Mouse (Mus musculus) left cerebral cortex, postnatal 25 days (tissue): Measurements from ENCODE around the gene 1700003F12Rik. TPM values are rescaled to one million over a fixed set of nuclear protein-coding genes. Genes with fewer than 3 reads are reported as not detected.

Experiments
- DNase-seq, 2 experiments: peaks; one replicate each; pipeline ENCODE4 v3.0.0; 2022; ENCODE audit warnings: low spot score in 2 of 2, mixed read lengths in 1 of 2
- intact Hi-C: fragments of 180-260 bp; cut with DNase I; formaldehyde crosslinking; loops from one replicate; pipeline ENCODE4 v1.15.1; 2025
- total RNA-seq, 2 experiments: library from RNA; stranded (reverse); gene quantifications; 2 replicates each; pipeline ENCODE4 v1.2.3; 2021

1700003F12Rik gene
- total RNA-seq, 2 experiments from 2014 or later = 1.4 TPM; not detected in 1

- intact Hi-C loops = no loop called here
- DNase-seq = peak in 1 of 2 experiments; percentile 80
These were observed 3.1 kb upstream of the 1700003F12Rik start for GRCm38 (mm10) chr2:154543567-154544347.

GRCm38 (mm10) chr2:154548688-154549087 lies 1.8 kb downstream of the 1700003F12Rik start:
- intact Hi-C loops = no loop called here
- no peak for DNase-seq

GRCm38 (mm10) chr2:154549127-154549885 lies 2.4 kb downstream of the 1700003F12Rik start:
- peak in 1 of 2 experiments; percentile 62 for DNase-seq
- intact Hi-C loops = no loop called here

GRCm38 (mm10) chr2:154549886-154550189 lies 3.0 kb downstream of the 1700003F12Rik start:
- intact Hi-C loops = no loop called here
- no peak for DNase-seq

- DNase-seq = no peak
- intact Hi-C loops = no loop called here
These were observed 4.1 kb downstream of the 1700003F12Rik start for GRCm38 (mm10) chr2:154550937-154551336.

GRCm38 (mm10) chr2:154551476-154551875 lies 4.6 kb downstream of the 1700003F12Rik start, which contains the start of gene Actl10:
TSS of gene Actl10 (plus strand) at chr2:154551776.
- no peak for DNase-seq
- intact Hi-C loops = no loop called here

- DNase-seq = no peak
- intact Hi-C loops = no loop called here
These were observed 5.0 kb downstream of the 1700003F12Rik start for GRCm38 (mm10) chr2:154551927-154552326.

GRCm38 (mm10) chr2:154552424-154552907 lies 5.6 kb downstream of the 1700003F12Rik start:
- DNase-seq = peak in 1 of 2 experiments; percentile 70
- intact Hi-C loops = no loop called here

GRCm38 (mm10) chr2:154555235-154555634 lies 8.3 kb downstream of the 1700003F12Rik start:
- DNase-seq = peak in 1 of 2 experiments; percentile 93
- intact Hi-C loops = loop anchor here (1.0 to 2.0 kb wide), 2 partner anchors 58 to 176 kb away; partner anchors contain the start of genes 4930519P11Rik and Zfp341

GRCm38 (mm10) chr2:154557184-154557832 lies 10.4 kb downstream of the 1700003F12Rik start:
- intact Hi-C loops = loop anchor here (2.0 kb wide), 1 partner anchor 27 kb away; no protein-coding TSS in a partner anchor
- DNase-seq = peak in 1 of 2 experiments; percentile 66

- peak in 1 of 2 experiments; percentile 72 for DNase-seq
- intact Hi-C loops = no loop called here
These were observed 11.6 kb downstream of the 1700003F12Rik start, which contains the start of gene Necab3 for GRCm38 (mm10) chr2:154558264-154559039. TSS of gene Necab3 (minus strand) at chr2:154558890.

- intact Hi-C loops = no loop called here
- DNase-seq = no peak
These were observed 16.8 kb downstream of the 1700003F12Rik start for GRCm38 (mm10) chr2:154563612-154564170.

GRCm38 (mm10) chr2:154565562-154565961 lies 18.7 kb downstream of the 1700003F12Rik start:
- intact Hi-C loops = no loop called here
- DNase-seq = peak in 1 of 2 experiments; percentile 76

GRCm38 (mm10) chr2:154566641-154567040 lies 19.8 kb downstream of the 1700003F12Rik start:
- intact Hi-C loops = no loop called here
- DNase-seq = no peak

- intact Hi-C loops = no loop called here
- DNase-seq = no peak
These were observed 20.9 kb downstream of the 1700003F12Rik start for GRCm38 (mm10) chr2:154567766-154568165.

- intact Hi-C loops = no loop called here
- no peak for DNase-seq
These were observed 21.6 kb downstream of the 1700003F12Rik start for GRCm38 (mm10) chr2:154568329-154569070.

- peak; percentile 68 to 73 for DNase-seq
- intact Hi-C loops = no loop called here
These were observed 22.3 kb downstream of the 1700003F12Rik start for GRCm38 (mm10) chr2:154569071-154569748.
